Mouse (Mus musculus) cerebellum, adult 2 months (tissue): ENCODE results near the gene Shc2.

Experiments
- CTCF ChIP-seq: fragments of 200-500 bp; IDR thresholded peaks from 2 replicates; pipeline ENCODE4 v1.5.1; 2011; ENCODE audit warnings: low read depth, mild to moderate bottlenecking, control low read depth, low read length, moderate library complexity, borderline replicate concordance; ENCODE audit not compliant: insufficient read depth
- POLR2A ChIP-seq: fragments of 200-500 bp; IDR thresholded peaks from 2 replicates; pipeline ENCODE4 v1.6.1; 2011; ENCODE audit warnings: low read length, control low read depth, borderline replicate concordance; ENCODE audit not compliant: insufficient read depth

GRCm38 (mm10) chr10:79585723-79586122, 52.0 kb downstream of the Shc2 start:
- TF ChIP-seq CTCF (no peak), POLR2A (no peak)
